Comparison of ENCODE assay signal across 16 mouse cellular contexts in the genomic region with DNA sequence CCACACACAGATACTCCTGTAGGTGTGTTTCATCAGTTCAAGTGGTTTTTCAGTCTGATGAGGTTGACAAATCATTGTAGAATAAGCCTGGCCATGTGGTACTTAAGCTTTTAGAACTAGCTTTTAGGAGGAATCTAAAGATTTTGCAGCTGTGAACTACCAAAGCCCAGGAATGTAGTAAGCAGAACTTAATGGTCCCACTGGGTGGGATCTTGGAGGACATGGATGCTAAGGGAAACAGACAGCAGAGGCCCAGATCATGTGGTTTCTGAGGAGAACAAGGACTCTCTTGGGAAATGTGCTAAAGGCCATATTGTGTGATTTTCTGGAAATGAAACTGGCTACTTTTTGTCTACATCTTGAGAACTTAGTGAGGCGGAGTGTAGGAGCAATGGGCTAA.
"Had no signal": no experiment of that assay in that cellular context is flagged by ENCODE, and none has a peak within 500 bp of the region (broad histone marks: within the 10 kb centered on the region; RNA-seq: fewer than 3 reads in every experiment).

No protein-coding gene starts in this region.

- H3K4me3 ChIP-seq: lung, embryonic 15.5 days; megakaryocyte, embryonic 14.5 days; midbrain, embryonic 13.5 days; midbrain, embryonic 15.5 days; neural tube, embryonic 12.5 days had no signal

- H3K9ac ChIP-seq: lung, embryonic 15.5 days; midbrain, embryonic 13.5 days; midbrain, embryonic 15.5 days; neural tube, embryonic 12.5 days had no signal

- ATAC-seq: lung, postnatal 0 days; midbrain, embryonic 13.5 days; midbrain, embryonic 15.5 days had no signal

- H3K4me2 ChIP-seq: lung, embryonic 15.5 days; midbrain, embryonic 11.5 days; midbrain, embryonic 13.5 days; midbrain, embryonic 15.5 days; neural tube, embryonic 12.5 days had no signal

- H3K4me1 ChIP-seq: lung, embryonic 15.5 days; megakaryocyte, embryonic 14.5 days; midbrain, embryonic 13.5 days; midbrain, embryonic 15.5 days; neural tube, embryonic 12.5 days had no signal

- H3K9me3 ChIP-seq: lung, embryonic 15.5 days; megakaryocyte, embryonic 14.5 days; midbrain, embryonic 13.5 days; midbrain, embryonic 15.5 days; neural tube, embryonic 12.5 days had no signal

- H3K36me3 ChIP-seq: lung, embryonic 15.5 days; midbrain, embryonic 13.5 days; midbrain, embryonic 15.5 days; neural tube, embryonic 12.5 days had no signal

- DNase-seq: lung, adult 2 months; lung, postnatal 14 days; lung, postnatal 36 days; right cerebral cortex, postnatal 14 days; spleen, adult 18-20 months; thymus, adult 18-20 months; thymus, postnatal 14 days; thymus, postnatal 36 days had no signal

- H3K27ac ChIP-seq: lung, embryonic 15.5 days; macrophage; midbrain, embryonic 13.5 days; midbrain, embryonic 15.5 days; neural tube, embryonic 12.5 days had no signal

- H3K27me3 ChIP-seq: lung, embryonic 15.5 days; megakaryocyte, embryonic 14.5 days; midbrain, embryonic 13.5 days; midbrain, embryonic 15.5 days; neural tube, embryonic 12.5 days had no signal
